Mouse (Mus musculus): ENCODE measurements around the gene Myom3. TPM values are rescaled to one million over a fixed set of nuclear protein-coding genes. Genes with fewer than 3 reads are reported as not detected.

Gene Myom3
- polyA plus RNA-seq, 1 experiment, result 0.40 TPM

DNA sequence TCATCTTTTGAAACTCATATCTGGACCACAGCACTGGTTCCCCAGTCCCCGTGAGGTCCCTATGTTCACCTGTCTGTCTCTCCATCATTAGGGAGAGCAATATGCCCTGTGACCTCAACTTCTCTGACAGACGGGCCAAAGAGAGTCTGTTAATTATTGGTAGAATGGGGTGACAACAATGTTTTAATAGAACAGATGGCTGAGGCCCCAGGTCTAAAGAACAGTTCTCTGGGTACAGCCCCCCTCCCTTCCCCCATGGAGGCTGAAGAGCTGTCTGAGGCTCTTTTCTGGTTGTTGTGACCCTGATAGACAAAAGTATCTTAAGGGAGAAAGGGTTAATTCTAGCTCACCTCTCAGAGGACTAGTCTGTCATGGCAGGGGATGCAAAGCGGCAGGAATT is 58.9 kb downstream of the Myom3 start:
- H3K27me3 ChIP-seq (ENCODE audit: control insufficient read depth, insufficient read depth, insufficient read length), result no peaks in the 10 kb centered on the region
- no peak overlapping the region for H3ac ChIP-seq (ENCODE audit: control insufficient read depth, insufficient read length, low read depth)
- TF ChIP-seq MYOD1 (IDR thresholded peaks at IDR 0.05; ENCODE audit: control insufficient read depth, insufficient read length, low read depth), result no peak
- H3K79me2 ChIP-seq (ENCODE audit: control insufficient read depth, insufficient read depth), result no peaks in the 10 kb centered on the region
- H3K36me3 ChIP-seq (ENCODE audit: control insufficient read depth, insufficient read depth), result no peaks in the 10 kb centered on the region
- no peak overlapping the region for H3K4me3 ChIP-seq (ENCODE audit: insufficient read depth, poor library complexity, severe bottlenecking)
- H3K79me3 ChIP-seq (ENCODE audit: low read depth), result no peaks in the 10 kb centered on the region

DNA sequence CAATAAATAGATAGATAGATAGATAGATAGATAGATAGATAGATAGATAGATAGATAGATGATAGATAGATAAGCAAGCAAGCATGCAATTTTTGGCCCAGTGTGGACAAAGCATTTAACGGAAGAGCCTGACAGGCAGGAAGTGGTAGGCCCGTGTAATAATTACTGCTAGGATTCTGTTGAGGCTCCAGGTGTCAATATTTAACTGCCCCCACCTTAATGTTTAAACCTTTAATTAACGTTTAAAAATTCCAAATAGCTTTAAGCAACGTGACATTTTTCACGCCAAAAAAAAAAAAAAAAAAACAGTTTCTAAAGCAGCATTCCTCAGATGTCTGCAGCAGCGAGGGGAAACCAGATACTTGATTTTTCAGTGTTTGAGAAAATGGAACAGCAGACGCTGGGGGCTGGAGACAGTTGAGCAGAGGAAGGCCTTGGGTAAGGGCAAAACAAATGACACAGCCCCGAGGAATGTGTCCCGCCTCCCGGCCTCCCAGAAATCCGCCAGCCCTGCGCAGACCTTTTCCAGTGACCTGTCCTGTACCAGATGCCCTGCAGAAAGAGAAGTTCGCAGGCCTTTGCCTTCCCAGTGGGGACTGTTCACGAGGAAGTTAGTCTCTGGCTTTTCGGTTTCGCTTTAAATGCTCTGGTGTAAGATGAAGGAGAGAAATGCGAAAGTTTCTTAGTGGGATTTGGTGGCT is 60.5 kb downstream of the Myom3 start:
- no peaks in the 10 kb centered on the region for H3K27me3 ChIP-seq (ENCODE audit: control insufficient read depth, insufficient read depth, insufficient read length)
- TF ChIP-seq MYOG (IDR thresholded peaks at IDR 0.05; ENCODE audit: control insufficient read depth, extremely low read depth, insufficient read length) (no peak), MAX (IDR thresholded peaks at IDR 0.05) (no peak), CTCF (IDR thresholded peaks at IDR 0.05; ENCODE audit: control insufficient read depth, insufficient read depth, insufficient read length) (no peak), CEBPB (IDR thresholded peaks at IDR 0.05; ENCODE audit: low read depth) (no peak), USF1 (IDR thresholded peaks at IDR 0.05; ENCODE audit: low read depth) (no peak), FOSL1 (IDR thresholded peaks at IDR 0.05; ENCODE audit: insufficient read depth, low read length, poor library complexity, severe bottlenecking) (no peak), MYOD1 (IDR thresholded peaks at IDR 0.05; ENCODE audit: control insufficient read depth, insufficient read length, low read depth) (no peak)

DNA sequence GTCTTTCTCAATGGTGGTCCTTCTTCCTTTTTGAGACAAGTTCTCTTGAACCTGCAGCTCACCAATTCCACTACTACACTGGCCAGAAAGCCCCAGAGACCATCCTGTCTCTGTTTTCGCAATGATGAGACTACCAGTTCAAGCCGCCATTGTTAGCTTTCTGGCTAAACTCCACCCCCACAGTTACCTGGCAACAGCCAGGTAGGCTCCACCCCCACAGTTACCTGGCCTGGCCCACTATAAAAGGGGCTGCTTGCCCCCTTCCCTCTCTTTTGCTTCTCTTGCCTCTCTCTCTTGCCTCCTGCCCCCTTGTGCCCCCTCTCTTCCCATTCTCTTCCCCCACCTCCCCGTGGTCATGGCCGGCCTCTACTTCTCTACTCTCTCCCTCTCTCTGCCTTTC is 62.3 kb downstream of the Myom3 start:
- H3K36me3 ChIP-seq (ENCODE audit: control insufficient read depth, insufficient read depth), result no peaks in the 10 kb centered on the region
- no peaks in the 10 kb centered on the region for H3K27me3 ChIP-seq (ENCODE audit: control insufficient read depth, insufficient read depth, insufficient read length)
- H3K4me3 ChIP-seq (ENCODE audit: insufficient read depth, poor library complexity, severe bottlenecking), result no peak overlapping the region
- no peaks in the 10 kb centered on the region for H3K79me2 ChIP-seq (ENCODE audit: control insufficient read depth, insufficient read depth)
- H3ac ChIP-seq (ENCODE audit: control insufficient read depth, insufficient read length, low read depth), result no peak overlapping the region
- TF ChIP-seq FOSL1 (IDR thresholded peaks at IDR 0.05; ENCODE audit: insufficient read depth, low read length, poor library complexity, severe bottlenecking), result no peak
- TF ChIP-seq MYOD1 (IDR thresholded peaks at IDR 0.05; ENCODE audit: control insufficient read depth, insufficient read length, low read depth), result no peak
- no peak for TF ChIP-seq CTCF (IDR thresholded peaks at IDR 0.05; ENCODE audit: control insufficient read depth, insufficient read depth, insufficient read length)
- TF ChIP-seq USF1 (IDR thresholded peaks at IDR 0.05; ENCODE audit: low read depth), result no peak
- no peak for TF ChIP-seq MAX (IDR thresholded peaks at IDR 0.05)
- TF ChIP-seq CEBPB (IDR thresholded peaks at IDR 0.05; ENCODE audit: low read depth), result no peak
- no peak for TF ChIP-seq MYOG (IDR thresholded peaks at IDR 0.05; ENCODE audit: control insufficient read depth, extremely low read depth, insufficient read length)
- H3K79me3 ChIP-seq (ENCODE audit: low read depth), result no peaks in the 10 kb centered on the region

More for the DNA sequence above, 60.5 kb downstream of the Myom3 start:
- no peaks in the 10 kb centered on the region for H3K36me3 ChIP-seq (ENCODE audit: control insufficient read depth, insufficient read depth)
- H3ac ChIP-seq (ENCODE audit: control insufficient read depth, insufficient read length, low read depth), result no peak overlapping the region
- no peaks in the 10 kb centered on the region for H3K79me2 ChIP-seq (ENCODE audit: control insufficient read depth, insufficient read depth)
- H3K4me3 ChIP-seq (ENCODE audit: insufficient read depth, poor library complexity, severe bottlenecking), result no peak overlapping the region
- no peaks in the 10 kb centered on the region for H3K79me3 ChIP-seq (ENCODE audit: low read depth)

DNA sequence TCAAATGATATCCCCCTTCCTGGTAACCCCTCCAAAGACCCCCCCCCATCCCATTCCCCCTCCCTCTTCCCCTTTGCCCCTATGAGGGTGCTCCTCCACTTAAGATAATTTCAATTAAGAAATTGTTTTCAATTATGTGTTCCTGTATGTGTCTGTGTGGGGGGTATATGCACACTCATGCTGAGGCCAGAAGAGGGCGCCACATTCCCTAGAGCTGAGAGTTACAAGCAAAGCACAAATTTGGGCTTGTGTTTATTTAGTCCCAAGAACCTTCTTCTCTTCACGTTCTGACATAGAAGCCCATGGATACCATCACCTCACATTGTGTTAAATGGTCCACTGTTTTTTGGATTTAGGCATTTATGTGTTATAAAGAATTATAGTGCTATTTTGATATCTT is 63.8 kb downstream of the Myom3 start:
- TF ChIP-seq CTCF (IDR thresholded peaks at IDR 0.05; ENCODE audit: control insufficient read depth, insufficient read depth, insufficient read length) (no peak), USF1 (IDR thresholded peaks at IDR 0.05; ENCODE audit: low read depth) (no peak), FOSL1 (IDR thresholded peaks at IDR 0.05; ENCODE audit: insufficient read depth, low read length, poor library complexity, severe bottlenecking) (no peak), MYOG (IDR thresholded peaks at IDR 0.05; ENCODE audit: control insufficient read depth, extremely low read depth, insufficient read length) (no peak), CEBPB (IDR thresholded peaks at IDR 0.05; ENCODE audit: low read depth) (no peak)
- Histone ChIP-seq H3ac (ENCODE audit: control insufficient read depth, insufficient read length, low read depth) (no peak overlapping the region), H3K36me3 (ENCODE audit: control insufficient read depth, insufficient read depth) (no peaks in the 10 kb centered on the region), H3K79me2 (ENCODE audit: control insufficient read depth, insufficient read depth) (no peaks in the 10 kb centered on the region), H3K79me3 (ENCODE audit: low read depth) (no peaks in the 10 kb centered on the region), H3K4me3 (ENCODE audit: insufficient read depth, poor library complexity, severe bottlenecking) (no peak overlapping the region), H3K27me3 (ENCODE audit: control insufficient read depth, insufficient read depth, insufficient read length) (no peaks in the 10 kb centered on the region)

DNA sequence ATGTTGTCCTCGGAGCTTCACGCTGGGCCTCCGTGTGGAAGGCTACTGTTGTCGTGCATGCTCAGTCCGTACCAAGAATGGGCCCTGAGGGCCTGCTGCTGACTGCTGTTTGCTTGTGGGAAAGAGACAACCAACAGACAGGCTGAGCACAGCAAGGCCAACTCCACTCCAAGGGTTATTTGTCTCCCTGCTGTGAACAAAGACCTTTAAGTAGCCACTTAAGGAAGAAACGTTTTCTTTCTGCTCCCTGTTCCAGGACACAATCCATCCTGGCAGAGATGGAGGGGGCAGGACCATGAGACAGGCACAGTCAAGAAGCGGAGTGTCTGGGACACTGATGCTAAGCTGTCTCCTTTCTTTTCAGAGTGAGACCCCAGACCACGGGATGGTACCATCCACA is 64.7 kb downstream of the Myom3 start:
- TF ChIP-seq MYOG (IDR thresholded peaks at IDR 0.05; ENCODE audit: control insufficient read depth, extremely low read depth, insufficient read length) (no peak), CTCF (IDR thresholded peaks at IDR 0.05; ENCODE audit: control insufficient read depth, insufficient read depth, insufficient read length) (no peak), CEBPB (IDR thresholded peaks at IDR 0.05; ENCODE audit: low read depth) (no peak), MAX (IDR thresholded peaks at IDR 0.05) (no peak), MYOD1 (IDR thresholded peaks at IDR 0.05; ENCODE audit: control insufficient read depth, insufficient read length, low read depth) (no peak), USF1 (IDR thresholded peaks at IDR 0.05; ENCODE audit: low read depth) (no peak), FOSL1 (IDR thresholded peaks at IDR 0.05; ENCODE audit: insufficient read depth, low read length, poor library complexity, severe bottlenecking) (no peak)
- no peaks in the 10 kb centered on the region for H3K36me3 ChIP-seq (ENCODE audit: control insufficient read depth, insufficient read depth)
- no peak overlapping the region for H3ac ChIP-seq (ENCODE audit: control insufficient read depth, insufficient read length, low read depth)
- no peaks in the 10 kb centered on the region for H3K79me2 ChIP-seq (ENCODE audit: control insufficient read depth, insufficient read depth)
- H3K27me3 ChIP-seq (ENCODE audit: control insufficient read depth, insufficient read depth, insufficient read length), result no peaks in the 10 kb centered on the region
- no peaks in the 10 kb centered on the region for H3K79me3 ChIP-seq (ENCODE audit: low read depth)
- no peak overlapping the region for H3K4me3 ChIP-seq (ENCODE audit: insufficient read depth, poor library complexity, severe bottlenecking)

DNA sequence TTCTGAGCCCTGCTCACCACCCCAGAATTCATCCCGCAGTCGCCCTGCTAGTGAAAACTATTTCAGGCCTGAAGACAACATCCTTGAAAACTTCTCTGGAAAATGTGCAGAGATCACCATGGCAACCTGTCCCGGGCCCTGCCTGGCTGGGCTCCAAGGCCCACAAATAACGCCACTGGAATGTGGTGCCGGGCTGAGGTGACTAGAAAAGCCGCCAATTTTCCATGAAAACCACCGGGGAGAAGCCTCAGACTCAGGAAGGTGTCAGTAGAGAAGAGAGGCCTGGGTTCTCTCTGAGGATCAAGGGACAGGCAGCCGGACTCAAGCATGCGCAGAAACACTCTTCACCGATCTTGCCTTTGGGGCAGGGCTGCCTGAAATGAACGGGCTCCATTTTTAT is 69.0 kb downstream of the Myom3 start:
- no peaks in the 10 kb centered on the region for H3K36me3 ChIP-seq (ENCODE audit: control insufficient read depth, insufficient read depth)
- no peak overlapping the region for H3ac ChIP-seq (ENCODE audit: control insufficient read depth, insufficient read length, low read depth)
- H3K79me2 ChIP-seq (ENCODE audit: control insufficient read depth, insufficient read depth), result no peaks in the 10 kb centered on the region
- TF ChIP-seq FOSL1 (IDR thresholded peaks at IDR 0.05; ENCODE audit: insufficient read depth, low read length, poor library complexity, severe bottlenecking) (no peak), MYOD1 (IDR thresholded peaks at IDR 0.05; ENCODE audit: control insufficient read depth, insufficient read length, low read depth) (no peak), CEBPB (IDR thresholded peaks at IDR 0.05; ENCODE audit: low read depth) (no peak), MYOG (IDR thresholded peaks at IDR 0.05; ENCODE audit: control insufficient read depth, extremely low read depth, insufficient read length) (no peak), USF1 (IDR thresholded peaks at IDR 0.05; ENCODE audit: low read depth) (no peak), CTCF (IDR thresholded peaks at IDR 0.05; ENCODE audit: control insufficient read depth, insufficient read depth, insufficient read length) (no peak), MAX (IDR thresholded peaks at IDR 0.05) (no peak)
- no peaks in the 10 kb centered on the region for H3K79me3 ChIP-seq (ENCODE audit: low read depth)
- no peak overlapping the region for H3K4me3 ChIP-seq (ENCODE audit: insufficient read depth, poor library complexity, severe bottlenecking)
- no peaks in the 10 kb centered on the region for H3K27me3 ChIP-seq (ENCODE audit: control insufficient read depth, insufficient read depth, insufficient read length)

All from C2C12 (cell line).